Mouse (Mus musculus): ENCODE measurements at regions not wholly inside any gene's neighbourhood (a gene's known extent, or its start where the extent isn't known, plus 50 kb on each side); places are given as distances from the start of the nearest gene placed in this dataset.

DNA sequence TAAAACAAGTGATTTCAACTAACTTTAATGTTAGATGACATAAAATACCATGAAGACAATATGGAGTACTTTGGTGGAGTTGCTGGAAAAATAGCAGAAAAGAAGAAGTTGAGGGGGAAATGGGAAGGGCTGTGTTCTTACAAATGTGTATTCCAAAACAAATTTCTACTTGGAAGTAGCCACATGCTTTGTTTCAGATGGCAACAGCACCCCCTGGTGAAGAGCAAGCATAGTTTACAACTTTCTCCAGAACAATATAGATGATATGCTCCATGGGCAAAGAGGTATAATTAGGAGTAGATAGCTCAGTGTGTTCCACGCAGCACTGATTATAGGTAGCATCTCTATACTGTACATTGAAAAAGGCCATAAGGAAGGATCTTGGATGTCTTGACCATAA is 302.6 kb upstream of the Hsf2 start:
- TF ChIP-seq HCFC1 (IDR thresholded peaks at IDR 0.05; ENCODE audit: borderline replicate concordance, insufficient read depth, low read length), result no peak
- TF ChIP-seq ZC3H11A (IDR thresholded peaks at IDR 0.05; ENCODE audit: borderline replicate concordance, low read depth, low read length), result no peak
- TF ChIP-seq ZNF384 (IDR thresholded peaks at IDR 0.05; ENCODE audit: low read depth, low read length), result no peak
- no peak for TF ChIP-seq CHD2 (IDR thresholded peaks at IDR 0.05; ENCODE audit: low read depth, low read length)
- TF ChIP-seq MAFK (IDR thresholded peaks at IDR 0.05; ENCODE audit: insufficient read depth, low read depth, low read length), result no peak
